Mouse (Mus musculus) midbrain, embryonic 15.5 days (tissue): ENCODE measurements around the gene B3gnt9. TPM values are rescaled to one million over a fixed set of nuclear protein-coding genes. Genes with fewer than 3 reads are reported as not detected.

Experiments
- ATAC-seq: fragments of 200-750 bp; cut with Nextera tagmentation; replicated peaks from 2 replicates; pipeline ENCODE4 v1.8.0; 2017; ENCODE audit warnings: moderate TSS enrichment
- H3K27ac ChIP-seq: fragments of 300-500 bp; sonication (generic); 2 replicates; pipeline ENCODE4 v1.5.1; 2015; ENCODE audit warnings: mild to moderate bottlenecking, inconsistent platforms
- H3K27me3 ChIP-seq: fragments of 300-500 bp; sonication (generic); replicated peaks from 2 replicates; pipeline ENCODE4 v1.6.1; 2015; ENCODE audit warnings: inconsistent platforms
- H3K36me3 ChIP-seq: fragments of 300-500 bp; sonication (generic); replicated peaks from 2 replicates; pipeline ENCODE4 v1.6.1; 2015; ENCODE audit warnings: inconsistent platforms
- H3K4me1 ChIP-seq: fragments of 300-500 bp; sonication (generic); 2 replicates; pipeline ENCODE4 v1.6.1; 2015; ENCODE audit warnings: inconsistent platforms
- H3K4me2 ChIP-seq: fragments of 300-500 bp; sonication (generic); 2 replicates; pipeline ENCODE4 v1.6.1; 2015; ENCODE audit warnings: inconsistent platforms, mild to moderate bottlenecking, moderate library complexity
- H3K4me3 ChIP-seq: fragments of 300-500 bp; sonication (generic); 2 replicates; pipeline ENCODE4 v1.5.1; 2015; ENCODE audit warnings: mild to moderate bottlenecking, inconsistent platforms
- H3K9ac ChIP-seq: fragments of 300-500 bp; sonication (generic); 2 replicates; pipeline ENCODE4 v1.6.1; 2015; ENCODE audit warnings: mild to moderate bottlenecking, inconsistent platforms
- H3K9me3 ChIP-seq: fragments of 300-500 bp; sonication (generic); 2 replicates; pipeline ENCODE4 v1.6.1; 2016; ENCODE audit warnings: inconsistent platforms
- WGBS: fragments of 180-500 bp; shearing (Covaris S2); methylation state at CpG from one replicate; pipeline ENCODE4 v1.1.7; 2015; ENCODE audit warnings: mixed read lengths; 5-methylcytosine and 5-hydroxymethylcytosine counted together
- polyA plus RNA-seq: library from polyadenylated mRNA; unstranded; fragments of >200 nt; fragmentation: Nextera tagmentation; extraction: Ambion mirVana; gene quantifications from 2 replicates; pipeline ENCODE4 v1.2.1, GENCODE M21; 2015

Gene B3gnt9
- polyA plus RNA-seq, 1 experiment from 2014 or later, result 8.1 TPM

GRCm38 (mm10) chr8:105214104-105214503 is 40.8 kb downstream of the B3gnt9 start:
- H3K4me3 ChIP-seq, result no peak overlapping the region
- no peaks in the 10 kb centered on the region for H3K9me3 ChIP-seq
- 87% methylated on average over 5 of the region's 5 CpGs for WGBS
- H3K36me3 ChIP-seq, result no peaks in the 10 kb centered on the region
- H3K27me3 ChIP-seq, result no peaks in the 10 kb centered on the region
- H3K4me1 ChIP-seq, result no peaks in the 10 kb centered on the region
- no peak overlapping the region for H3K27ac ChIP-seq
- ATAC-seq, result no peak
- no peak overlapping the region for H3K4me2 ChIP-seq
- no peak overlapping the region for H3K9ac ChIP-seq

GRCm38 (mm10) chr8:105209153-105210110 is 45.5 kb downstream of the B3gnt9 start:
- ATAC-seq, result no peak
- Histone ChIP-seq H3K4me2 (no peak overlapping the region), H3K9ac (no peak overlapping the region), H3K27ac (no peak overlapping the region), H3K36me3 (no peaks in the 10 kb centered on the region), H3K27me3 (no peaks in the 10 kb centered on the region), H3K9me3 (no peaks in the 10 kb centered on the region), H3K4me1 (no peaks in the 10 kb centered on the region), H3K4me3 (no peak overlapping the region)
- 38% methylated on average over 1 of the region's 1 CpGs for WGBS

- Histone ChIP-seq H3K4me3 (no peak overlapping the region), H3K27me3 (no peaks in the 10 kb centered on the region), H3K27ac (no peak overlapping the region), H3K9ac (no peak overlapping the region), H3K4me1 (no peaks in the 10 kb centered on the region), H3K4me2 (no peak overlapping the region), H3K36me3 (no peaks in the 10 kb centered on the region), H3K9me3 (no peaks in the 10 kb centered on the region)
- 96% methylated on average over 2 of the region's 2 CpGs for WGBS
- no peak for ATAC-seq
These were observed 47.2 kb downstream of the B3gnt9 start for GRCm38 (mm10) chr8:105207675-105208273.

- no peak overlapping the region for H3K4me2 ChIP-seq
- no peaks in the 10 kb centered on the region for H3K27me3 ChIP-seq
- no peak for ATAC-seq
- no peak overlapping the region for H3K27ac ChIP-seq
- no peak overlapping the region for H3K9ac ChIP-seq
- H3K36me3 ChIP-seq, result no peaks in the 10 kb centered on the region
- no peaks in the 10 kb centered on the region for H3K4me1 ChIP-seq
- no peaks in the 10 kb centered on the region for H3K9me3 ChIP-seq
- no peak overlapping the region for H3K4me3 ChIP-seq
- WGBS, result 69% methylated on average over 7 of the region's 7 CpGs
These were observed 48.1 kb downstream of the B3gnt9 start for GRCm38 (mm10) chr8:105206766-105207275.

GRCm38 (mm10) chr8:105205748-105206147 is 49.2 kb downstream of the B3gnt9 start:
- Histone ChIP-seq H3K4me1 (no peaks in the 10 kb centered on the region), H3K9ac (no peak overlapping the region), H3K4me3 (no peak overlapping the region), H3K27ac (no peak overlapping the region), H3K27me3 (no peaks in the 10 kb centered on the region), H3K9me3 (no peaks in the 10 kb centered on the region), H3K36me3 (no peaks in the 10 kb centered on the region), H3K4me2 (no peak overlapping the region)
- WGBS, result 84% methylated on average over 1 of the region's 1 CpGs
- no peak for ATAC-seq

Other genes starting within 250 kb of the B3gnt9 start
- not detected in 2 replicates for gene Ces3a, start 206.6 kb downstream of the B3gnt9 start, polyA plus RNA-seq
- gene Ces3b, start 171.4 kb downstream of the B3gnt9 start, polyA plus RNA-seq, result not detected in 2 replicates
- 0.06 TPM in 1 of 2 replicates, not detected in the other for gene Ces4a, start 123.4 kb downstream of the B3gnt9 start, polyA plus RNA-seq
- 20.3 and 22.5 TPM in 2 replicates for gene Cbfb, start 84.5 kb downstream of the B3gnt9 start, polyA plus RNA-seq
- gene D230025D16Rik, start 30.0 kb downstream of the B3gnt9 start, polyA plus RNA-seq, result 37.1 and 37.6 TPM in 2 replicates
- 13.5 and 13.6 TPM in 2 replicates for gene Tradd, start 9.5 kb upstream of the B3gnt9 start, polyA plus RNA-seq
- gene Fbxl8, start 9.5 kb upstream of the B3gnt9 start, polyA plus RNA-seq, result 0.99 and 1.3 TPM in 2 replicates
- 0.25 and 0.42 TPM in 2 replicates for gene Hsf4, start 14.6 kb upstream of the B3gnt9 start, polyA plus RNA-seq
- gene Nol3, start 21.0 kb upstream of the B3gnt9 start, polyA plus RNA-seq, result 4.0 and 4.5 TPM in 2 replicates
- gene 4931428F04Rik, start 34.7 kb upstream of the B3gnt9 start, polyA plus RNA-seq, result 165 and 173 TPM in 2 replicates
- gene Exoc3l, start 40.9 kb upstream of the B3gnt9 start, polyA plus RNA-seq, result 11.8 and 12.7 TPM in 2 replicates
- 45.3 and 48.9 TPM in 2 replicates for gene E2f4, start 42.5 kb upstream of the B3gnt9 start, polyA plus RNA-seq
- gene Elmo3, start 50.4 kb upstream of the B3gnt9 start, polyA plus RNA-seq, result 1.1 and 1.3 TPM in 2 replicates
- gene Lrrc29, start 71.1 kb upstream of the B3gnt9 start, polyA plus RNA-seq, result 0.68 and 1.1 TPM in 2 replicates
- gene Tmem208, start 71.2 kb upstream of the B3gnt9 start, polyA plus RNA-seq, result 130 and 139 TPM in 2 replicates
- gene Fhod1, start 92.8 kb upstream of the B3gnt9 start, polyA plus RNA-seq, result 0.88 and 1.2 TPM in 2 replicates
- gene Slc9a5, start 93.7 kb upstream of the B3gnt9 start, polyA plus RNA-seq, result 12.0 and 12.2 TPM in 2 replicates
- gene Plekhg4, start 118.1 kb upstream of the B3gnt9 start, polyA plus RNA-seq, result 2.1 and 2.4 TPM in 2 replicates
- gene Kctd19, start 158.3 kb upstream of the B3gnt9 start, polyA plus RNA-seq, result not detected in 2 replicates
- 0.97 and 1.3 TPM in 2 replicates for gene Lrrc36, start 158.4 kb upstream of the B3gnt9 start, polyA plus RNA-seq
- 125 and 127 TPM in 2 replicates for gene Tppp3, start 216.4 kb upstream of the B3gnt9 start, polyA plus RNA-seq
- 36.5 and 39.9 TPM in 2 replicates for gene Zdhhc1, start 241.7 kb upstream of the B3gnt9 start, polyA plus RNA-seq